Mouse (Mus musculus): ENCODE data around the gene Gm3558. TPM values are rescaled to one million over a fixed set of nuclear protein-coding genes. Genes with fewer than 3 reads are reported as not detected.
"Not testable (repeated sequence)": the region's sequence is repeated elsewhere in the genome, so short reads cannot be mapped to it uniquely, and the experiment has no call there.

The Gm3558 gene
- total RNA-seq (2021), result 1 to 10 TPM; 1.3 to 1.8 TPM

- DNase-seq (ENCODE audit: low spot score); intact Hi-C loops (cut with DNase I): not testable (repeated sequence)
These were observed at the start of gene Gm3558 for GRCm38 (mm10) chr14:7568382-7568781. Gene Gm3558, minus strand, starts transcription at chr14:7568566.

GRCm38 (mm10) chr14:7595492-7595891, 27.1 kb upstream of the Gm3558 start, which contains the start of gene Gm10338:
Gene Gm10338, minus strand, starts transcription at chr14:7595592.
- DNase-seq (ENCODE audit: low spot score); intact Hi-C loops (cut with DNase I): not testable (repeated sequence)

GRCm38 (mm10) chr14:7567890-7568289, 476 bp downstream of the Gm3558 start:
- intact Hi-C loops (cut with DNase I), result not testable (repeated sequence)

DNA sequence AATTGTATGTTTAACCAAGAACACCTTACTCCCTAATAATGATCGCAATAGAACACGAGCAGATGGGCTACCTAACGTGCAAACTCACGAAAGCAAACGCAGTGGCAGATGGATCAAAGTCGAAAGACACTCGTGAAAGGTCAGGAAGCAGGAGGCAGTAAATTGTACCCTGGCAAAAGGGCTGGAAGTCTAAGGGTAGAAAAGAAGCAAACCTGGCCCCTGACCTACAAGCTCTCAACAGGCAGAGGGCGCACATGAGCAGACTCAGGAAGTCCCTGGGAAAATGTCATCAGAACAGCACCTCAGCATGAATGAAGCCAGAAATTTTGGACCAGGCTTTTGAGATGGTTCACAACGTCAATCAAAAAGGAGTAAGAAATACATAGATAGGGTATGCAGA, 1.1 kb downstream of the Gm3558 start:
- intact Hi-C loops (cut with DNase I); DNase-seq (ENCODE audit: low spot score): not testable (repeated sequence)

More at GRCm38 (mm10) chr14:7567890-7568289, 476 bp downstream of the Gm3558 start:
- DNase-seq (ENCODE audit: low spot score), result not testable (repeated sequence)

Other genes starting within 250 kb of the Gm3558 start
- gene Gm5797, start 236.2 kb downstream of the Gm3558 start, total RNA-seq (2021), result not detected
- gene Gm8374, start 203.4 kb downstream of the Gm3558 start, total RNA-seq (2021), result not detected
- gene Gm3755, start 117.6 kb downstream of the Gm3558 start, total RNA-seq (2021), result not detected
- gene Gm3752, start 84.8 kb downstream of the Gm3558 start, total RNA-seq (2021), result under 1 TPM in 1 of 2 experiments, not detected in 1; 0.22 TPM
- not detected for gene Gm10338, start 27.0 kb upstream of the Gm3558 start, total RNA-seq (2021)
- gene Gm10128, start 75.4 kb upstream of the Gm3558 start, total RNA-seq (2021), result not detected
- not detected for gene Gm26661, start 223.0 kb upstream of the Gm3558 start, total RNA-seq (2021)
- 10 to 100 TPM; 21.9 to 27.7 TPM for gene Flnb, start 249.4 kb upstream of the Gm3558 start, total RNA-seq (2021)